Mouse (Mus musculus) heart, adult 9 months (tissue): Measurements from ENCODE around the gene 1700010B08Rik.
A peak's percentile ranks its signal among the peaks of the same experiment; 100 is the strongest.

ENCODE experiments used
- DNase-seq, 2 experiments: peaks; one replicate each; pipeline ENCODE4 v3.0.0; 2022; ENCODE audit warnings: low spot score in 2 of 2

1700010B08Rik gene

GRCm38 (mm10) chr2:173722251-173722857, 3.1 kb downstream of the 1700010B08Rik start:
- no peak for DNase-seq

- DNase-seq: no peak
Measured at GRCm38 (mm10) chr2:173724382-173724781, 5.2 kb downstream of the 1700010B08Rik start.

GRCm38 (mm10) chr2:173724940-173725807, 6.0 kb downstream of the 1700010B08Rik start:
- DNase-seq: no peak

- DNase-seq: no peak
Measured at GRCm38 (mm10) chr2:173725819-173726218, 6.6 kb downstream of the 1700010B08Rik start.

- DNase-seq: no peak
Measured at GRCm38 (mm10) chr2:173730444-173730966, 11.3 kb downstream of the 1700010B08Rik start.

- DNase-seq: no peak
Measured at GRCm38 (mm10) chr2:173734426-173734825, 15.2 kb downstream of the 1700010B08Rik start.

DNA sequence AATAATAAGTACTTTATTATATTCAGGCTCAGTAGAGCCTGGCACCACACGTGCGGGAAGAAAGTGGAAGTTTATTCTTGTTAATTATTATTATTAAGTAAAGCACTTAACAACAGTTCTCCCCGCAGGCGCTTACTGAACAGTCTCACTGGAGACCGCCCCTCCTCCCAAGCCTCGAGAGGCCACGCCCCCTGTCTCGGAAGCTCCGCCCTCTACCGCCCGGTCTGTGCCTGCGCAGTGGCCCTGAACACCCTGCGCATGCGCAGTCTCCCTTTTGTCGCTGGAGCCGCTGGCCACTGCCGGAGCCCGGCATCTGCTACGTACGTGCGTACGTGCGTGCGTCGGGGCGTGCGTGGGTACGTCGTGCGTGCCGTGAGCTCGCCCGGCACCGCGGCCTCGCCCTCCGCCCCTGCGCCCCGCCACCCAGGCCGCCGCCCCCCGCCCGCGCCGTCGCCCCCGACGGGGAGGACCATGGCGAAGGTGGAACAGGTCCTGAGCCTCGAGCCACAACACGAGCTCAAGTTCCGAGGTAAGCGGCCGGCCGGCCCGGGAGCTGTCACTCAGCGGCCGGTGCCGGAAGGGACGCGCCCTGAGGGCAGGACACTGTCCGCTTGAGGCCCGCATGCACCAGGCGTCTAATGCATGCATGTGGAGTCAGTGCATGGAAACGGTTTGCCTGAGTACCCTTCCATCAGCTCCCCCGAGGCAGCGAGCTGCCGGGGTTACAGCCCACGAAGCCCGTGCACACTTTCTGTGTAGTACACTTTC, 18.2 kb downstream of the 1700010B08Rik start, which contains the start of gene Vapb:
Vapb (plus strand) TSS at position 290 of the 768 bp plus-strand sequence.
- peak; percentile 97 to 98 for DNase-seq

- no peak for DNase-seq
Measured at GRCm38 (mm10) chr2:173738232-173738631, 19.0 kb downstream of the 1700010B08Rik start.

DNA sequence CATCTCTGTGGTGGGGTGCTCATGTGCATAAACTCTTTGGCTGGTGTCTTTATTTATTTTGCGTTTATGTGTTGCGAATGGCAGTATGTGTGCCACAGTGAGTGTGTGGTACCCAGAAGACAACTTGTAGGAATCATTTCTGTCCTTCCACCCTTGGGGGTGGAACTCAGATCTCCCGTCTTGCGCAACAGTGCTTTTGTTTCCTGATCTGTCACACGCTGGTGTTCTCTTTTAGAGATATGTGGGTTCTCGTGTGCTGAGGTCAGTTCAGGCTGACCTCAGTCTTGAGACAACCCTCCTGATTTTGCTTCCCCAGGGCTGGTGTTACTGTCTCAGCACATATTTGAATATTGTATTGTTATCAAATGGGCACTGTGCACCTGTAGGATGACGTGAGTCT, 19.9 kb downstream of the 1700010B08Rik start:
- DNase-seq: no peak

DNA sequence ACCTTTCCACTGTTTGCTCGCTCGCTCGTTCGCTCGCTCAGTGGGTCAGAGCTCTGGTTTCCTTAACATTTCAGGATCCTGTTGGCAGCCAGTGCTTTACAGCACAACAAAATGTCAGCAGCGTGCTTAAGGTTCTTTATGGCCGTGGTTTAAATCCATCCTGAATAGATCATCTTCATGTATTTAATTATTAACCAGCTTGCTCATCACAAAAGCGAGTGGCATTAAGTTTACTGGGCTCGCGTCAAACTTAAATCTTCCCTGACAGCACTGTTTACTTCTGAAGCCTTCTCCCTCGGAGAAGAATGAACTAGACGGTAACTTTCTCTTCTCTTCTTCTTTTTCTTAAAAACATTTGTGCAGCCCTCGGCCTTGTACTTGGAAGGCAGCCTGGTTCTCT, 22.9 kb downstream of the 1700010B08Rik start:
- no peak for DNase-seq

DNA sequence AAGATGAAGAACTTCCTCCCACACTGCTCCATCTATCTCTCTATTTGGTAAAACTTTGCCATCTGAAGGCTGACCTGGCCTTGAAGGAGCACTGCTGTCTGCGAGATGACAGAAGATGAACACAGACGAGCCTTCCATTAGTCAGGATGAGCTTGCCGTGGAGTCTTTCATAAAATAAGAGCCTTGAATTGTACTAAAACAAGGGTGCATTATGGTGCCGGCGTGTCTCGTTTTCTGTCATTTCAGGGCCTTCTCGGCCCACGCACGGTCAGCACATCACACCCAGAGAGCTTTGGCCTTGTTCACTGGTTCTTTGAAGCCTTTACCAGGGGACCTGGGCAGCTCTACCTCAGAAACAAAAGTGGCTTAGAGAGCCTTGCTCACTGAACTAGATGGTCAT, 23.5 kb downstream of the 1700010B08Rik start:
- no peak for DNase-seq

DNA sequence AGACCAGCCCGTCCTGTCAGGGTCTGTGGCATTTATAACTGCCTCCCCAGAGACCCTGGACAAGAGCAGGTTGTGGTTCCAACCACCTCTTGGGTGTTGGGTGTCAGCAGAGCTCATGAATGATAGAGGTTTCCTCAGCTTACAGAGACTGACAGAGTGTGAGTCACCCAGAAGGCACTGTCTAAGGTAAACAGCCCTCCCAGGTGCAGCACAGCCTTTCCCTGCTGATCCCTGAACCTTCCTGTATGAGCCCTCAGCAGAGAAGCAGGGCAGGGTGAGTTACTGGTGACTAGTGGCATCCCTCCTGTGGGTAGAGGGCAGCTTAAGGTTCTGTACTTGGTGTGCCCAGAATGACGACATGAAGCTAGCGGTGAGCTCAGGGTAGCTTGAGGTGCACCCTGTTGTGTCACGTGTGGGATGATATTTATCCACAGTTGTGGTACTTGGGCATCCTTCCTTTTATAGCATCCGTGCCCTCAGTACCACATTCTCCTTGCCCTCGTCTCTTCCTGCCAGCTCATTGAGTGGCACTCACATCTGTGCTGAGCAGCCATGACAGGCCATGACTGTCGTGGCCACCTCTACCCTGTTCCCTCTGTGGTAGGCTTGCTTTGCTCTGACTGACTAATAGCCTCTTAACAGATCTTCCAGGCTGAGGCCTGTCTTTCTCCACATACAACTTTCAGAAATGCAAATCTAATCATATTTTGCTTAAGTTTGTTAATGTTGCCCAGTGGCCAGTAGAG, 25.0 kb downstream of the 1700010B08Rik start:
- no peak for DNase-seq

DNA sequence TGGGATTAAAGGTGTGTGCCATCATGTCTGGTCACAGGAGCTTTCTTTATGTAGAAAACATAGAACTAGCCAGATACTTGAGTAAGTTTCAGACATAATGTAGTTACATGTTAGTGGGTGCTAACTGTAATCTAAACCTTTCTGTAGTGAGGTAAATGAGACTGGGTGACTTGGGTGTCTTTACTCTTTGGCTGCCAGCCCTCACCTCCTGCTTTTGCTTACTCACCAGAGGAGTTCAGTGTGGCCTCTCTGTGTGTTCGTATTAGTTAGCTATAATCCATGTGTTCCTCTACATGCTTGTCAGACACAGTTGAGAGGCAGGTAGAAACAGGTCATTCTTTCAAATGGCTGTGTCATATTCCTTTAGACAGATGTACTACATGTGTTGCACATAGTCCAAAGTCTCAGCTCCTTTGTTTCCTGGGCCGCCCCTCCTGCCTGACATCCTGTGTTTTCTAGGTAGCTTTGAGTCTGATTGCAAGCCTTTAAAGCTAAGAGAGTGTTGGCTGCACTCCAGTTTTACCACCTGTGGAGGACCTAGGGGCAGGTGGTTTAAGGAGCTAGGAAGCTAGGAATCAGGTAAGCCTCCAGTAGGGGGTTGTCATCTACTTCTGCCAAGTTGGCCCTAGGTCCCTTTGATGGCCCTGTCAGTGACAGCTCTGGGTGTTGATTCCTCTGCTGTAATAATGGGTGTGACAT, 29.9 kb downstream of the 1700010B08Rik start:
- DNase-seq: no peak

GRCm38 (mm10) chr2:173755433-173756144, 36.4 kb downstream of the 1700010B08Rik start:
- DNase-seq: no peak

DNA sequence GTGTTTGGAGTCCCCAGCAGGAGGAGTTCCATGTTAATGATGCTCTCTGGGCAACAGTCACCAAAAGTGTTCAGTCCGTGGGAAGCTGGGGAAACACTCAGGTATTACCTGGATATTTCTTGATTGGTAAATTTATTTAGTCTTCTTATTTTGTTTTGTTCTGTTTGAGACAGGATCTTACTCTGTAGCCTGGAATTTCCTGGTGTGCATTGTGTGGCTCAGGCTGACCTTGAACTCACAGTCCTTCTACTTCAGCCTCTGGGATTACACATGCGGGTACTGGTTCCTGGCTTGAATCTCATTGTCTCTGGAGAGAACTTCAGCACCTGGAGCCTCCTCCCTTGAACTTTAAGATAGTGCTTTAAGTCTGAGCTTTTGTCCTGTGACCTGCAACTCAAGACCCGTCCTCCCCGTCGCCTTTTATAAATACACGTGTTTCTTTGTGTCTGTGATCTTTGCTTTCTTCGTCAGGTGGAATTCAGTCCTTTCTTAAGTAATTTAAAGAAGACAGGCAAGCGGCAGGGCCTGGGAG, 38.5 kb downstream of the 1700010B08Rik start:
- DNase-seq: no peak

- DNase-seq: no peak
Measured at GRCm38 (mm10) chr2:173760607-173761006, 41.4 kb downstream of the 1700010B08Rik start.

- DNase-seq: no peak
Measured at GRCm38 (mm10) chr2:173764629-173765028, 45.4 kb downstream of the 1700010B08Rik start.

- no peak for DNase-seq
Measured at GRCm38 (mm10) chr2:173767959-173768595, 48.9 kb downstream of the 1700010B08Rik start.

GRCm38 (mm10) chr2:173769183-173769582, 50.0 kb downstream of the 1700010B08Rik start:
- DNase-seq: no peak
